Mouse (Mus musculus): ENCODE data around the gene Naa25.

Gene Naa25

DNA sequence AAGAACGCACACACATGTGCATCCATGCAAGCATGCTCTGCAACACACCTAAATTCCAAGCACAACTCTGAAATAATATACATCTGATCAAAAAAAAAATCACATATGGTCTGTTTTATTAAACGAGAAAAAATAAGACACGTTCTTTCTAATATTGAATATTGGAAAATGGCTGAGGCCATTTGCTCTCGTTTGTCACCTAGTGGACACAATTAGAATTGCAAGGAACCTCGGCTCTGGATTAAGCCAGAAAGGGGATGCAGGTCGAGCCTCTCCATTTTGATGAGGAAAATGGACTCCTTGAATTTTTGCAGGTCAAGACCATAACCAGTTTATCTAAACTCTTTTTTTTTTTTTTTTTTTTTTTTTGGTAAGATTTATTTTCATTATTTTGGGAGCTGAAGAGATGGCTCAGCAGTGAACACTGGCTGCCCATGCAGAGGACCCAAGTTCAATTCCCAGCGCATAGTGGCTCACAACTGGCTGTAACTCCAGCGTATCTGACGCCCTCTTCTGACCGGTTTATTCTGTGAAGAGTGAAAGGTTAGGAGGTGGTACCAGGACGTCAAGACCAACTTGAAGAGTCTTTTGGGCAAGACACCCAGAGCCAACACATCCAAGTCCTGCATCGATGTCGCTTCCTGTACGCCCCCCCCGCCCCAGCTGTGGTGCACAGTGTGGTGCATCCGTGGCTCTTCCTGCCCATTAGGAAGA, 4.9 kb upstream of the Naa25 start:
- no peak for DNase-seq (ENCODE audit: extremely low read depth, insufficient read length, low spot score)

- no peak for DNase-seq (ENCODE audit: extremely low read depth, insufficient read length, low spot score)
Measured at GRCm38 (mm10) chr5:121393402-121393801, 4.3 kb upstream of the Naa25 start.

- DNase-seq (ENCODE audit: extremely low read depth, insufficient read length, low spot score) = no peak
Measured at GRCm38 (mm10) chr5:121395621-121396020, 2.1 kb upstream of the Naa25 start.

GRCm38 (mm10) chr5:121398146-121398964, 619 bp downstream of the Naa25 start:
- DNase-seq (ENCODE audit: extremely low read depth, insufficient read length, low spot score) = no peak

DNA sequence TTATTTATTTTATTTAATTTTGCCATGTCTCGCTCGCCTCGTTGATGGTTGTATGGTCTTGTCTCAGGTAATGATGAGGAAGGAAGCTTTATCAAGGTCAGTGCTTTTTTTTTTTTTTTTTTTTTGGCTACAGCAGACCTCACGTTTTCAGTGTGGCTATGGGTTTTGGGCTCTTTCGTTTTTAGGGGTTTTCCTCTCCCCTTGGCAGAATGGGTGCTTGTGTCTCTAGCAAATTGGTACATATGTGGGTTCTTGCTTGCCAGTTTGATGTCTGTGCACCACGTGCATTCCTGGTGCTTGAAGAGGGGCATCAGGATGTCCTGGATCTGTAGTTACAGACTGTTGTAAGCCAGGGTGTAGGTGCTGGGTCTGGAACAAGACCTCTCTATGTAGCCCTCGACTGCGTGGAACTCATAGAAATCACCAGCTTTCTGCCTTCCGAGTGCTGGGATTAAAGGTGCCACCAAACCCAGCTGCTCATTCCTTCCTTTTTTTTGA, 1.3 kb downstream of the Naa25 start:
- DNase-seq (ENCODE audit: extremely low read depth, insufficient read length, low spot score) = no peak

DNA sequence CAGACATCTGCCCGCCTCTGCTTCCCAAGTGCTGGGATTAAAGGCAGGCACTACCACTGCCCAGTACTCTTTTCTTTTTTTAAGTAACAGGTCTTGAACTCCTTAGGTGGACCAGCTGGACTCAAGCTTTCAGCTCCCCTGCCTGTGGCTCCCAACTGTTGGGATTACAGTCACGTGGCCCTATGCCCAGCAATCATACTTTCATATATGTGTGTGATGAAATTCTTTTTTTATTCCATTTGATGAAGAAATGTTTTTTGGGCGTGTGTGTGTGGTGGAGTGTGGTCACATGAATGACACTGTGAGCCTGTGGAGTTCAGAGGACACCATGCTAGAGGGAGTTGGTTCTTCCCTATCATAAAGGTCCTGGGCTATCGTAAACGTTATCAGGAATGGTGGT, 1.8 kb downstream of the Naa25 start:
- no peak for DNase-seq (ENCODE audit: extremely low read depth, insufficient read length, low spot score)

GRCm38 (mm10) chr5:121400064-121400463, 2.3 kb downstream of the Naa25 start:
- no peak for DNase-seq (ENCODE audit: extremely low read depth, insufficient read length, low spot score)

GRCm38 (mm10) chr5:121400849-121401248, 3.1 kb downstream of the Naa25 start:
- no peak for DNase-seq (ENCODE audit: extremely low read depth, insufficient read length, low spot score)

DNA sequence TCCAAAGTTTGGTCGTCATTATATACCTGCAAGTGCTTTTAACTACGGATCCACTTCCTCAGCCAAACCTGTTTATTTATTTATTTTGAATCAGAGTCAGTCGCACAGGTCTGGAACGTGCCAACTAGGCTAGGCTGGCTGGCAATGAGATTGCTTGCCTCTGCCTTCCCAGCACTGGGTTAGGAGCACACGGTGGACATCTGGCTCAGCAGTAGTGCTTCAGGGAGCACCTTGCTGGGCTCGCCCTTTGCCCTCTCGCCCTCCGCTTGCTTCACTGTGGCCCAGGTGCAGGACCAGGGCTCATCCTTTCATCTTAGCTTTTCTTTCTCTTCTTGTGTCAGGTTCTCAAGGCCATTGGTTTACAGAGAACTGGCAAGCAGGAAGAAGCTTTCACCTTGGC, 10.1 kb downstream of the Naa25 start:
- DNase-seq (ENCODE audit: extremely low read depth, insufficient read length, low spot score) = no peak

DNA sequence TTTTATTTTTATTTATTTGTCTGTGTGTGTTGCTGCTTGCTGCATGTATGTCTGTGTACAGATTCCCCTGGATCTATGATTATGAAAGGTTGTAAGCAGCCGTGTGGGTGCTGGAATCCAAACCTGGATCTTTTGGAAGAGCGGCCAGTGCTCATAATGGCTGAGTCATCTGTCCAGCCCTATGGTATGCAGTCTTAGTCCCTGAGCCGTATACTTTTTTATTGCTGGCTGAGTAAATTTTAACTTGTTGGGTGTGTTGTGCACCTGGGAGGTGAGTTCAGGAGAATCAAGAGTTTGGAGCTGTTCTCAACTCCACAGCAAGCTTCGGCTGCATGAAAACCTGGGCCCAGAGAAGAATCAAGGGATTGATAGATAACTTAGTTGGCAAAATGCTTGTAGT, 13.2 kb downstream of the Naa25 start:
- no peak for DNase-seq (ENCODE audit: extremely low read depth, insufficient read length, low spot score)

DNA sequence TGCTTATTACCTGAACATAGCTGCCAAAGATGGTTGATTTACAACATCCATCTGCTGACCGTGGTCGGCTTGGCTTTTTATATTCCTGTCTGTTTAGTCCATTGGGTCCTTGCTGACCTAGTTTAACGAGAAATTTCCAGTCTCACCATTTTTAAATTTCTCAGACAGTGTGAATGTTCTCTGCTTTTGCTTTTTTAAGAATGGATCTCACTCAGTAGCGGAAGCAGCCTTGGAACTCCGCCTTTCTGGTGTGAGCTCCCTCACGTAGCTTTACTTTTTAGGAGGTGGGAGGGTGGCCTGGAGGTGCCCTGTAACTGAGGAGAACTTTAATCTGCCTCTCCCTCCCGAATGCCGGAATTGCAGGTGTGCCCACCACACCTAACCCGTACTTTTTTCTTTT, 23.0 kb downstream of the Naa25 start:
- DNase-seq (ENCODE audit: extremely low read depth, insufficient read length, low spot score) = no peak

- DNase-seq (ENCODE audit: extremely low read depth, insufficient read length, low spot score) = no peak
Measured at GRCm38 (mm10) chr5:121422787-121423186, 25.1 kb downstream of the Naa25 start.

DNA sequence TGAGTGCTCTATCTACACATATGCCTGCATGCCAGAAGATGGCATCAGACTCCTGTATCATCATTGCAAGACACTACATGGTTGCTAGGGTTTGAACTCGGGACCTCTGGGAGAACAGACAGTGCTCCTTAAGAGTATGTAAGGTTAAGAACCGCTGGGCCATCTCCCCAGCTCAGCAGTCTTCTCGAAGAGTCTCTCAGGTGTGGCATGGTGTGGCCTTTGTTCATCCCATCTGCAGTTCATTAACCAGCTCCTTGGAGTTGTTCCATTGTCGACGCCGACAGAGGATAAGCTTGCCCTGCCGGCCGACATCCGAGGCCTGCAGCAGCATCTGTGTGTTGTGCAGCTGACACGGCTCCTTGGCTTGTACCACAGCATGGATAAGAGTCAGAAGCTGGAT, 25.6 kb downstream of the Naa25 start:
- DNase-seq (ENCODE audit: extremely low read depth, insufficient read length, low spot score) = no peak

DNA sequence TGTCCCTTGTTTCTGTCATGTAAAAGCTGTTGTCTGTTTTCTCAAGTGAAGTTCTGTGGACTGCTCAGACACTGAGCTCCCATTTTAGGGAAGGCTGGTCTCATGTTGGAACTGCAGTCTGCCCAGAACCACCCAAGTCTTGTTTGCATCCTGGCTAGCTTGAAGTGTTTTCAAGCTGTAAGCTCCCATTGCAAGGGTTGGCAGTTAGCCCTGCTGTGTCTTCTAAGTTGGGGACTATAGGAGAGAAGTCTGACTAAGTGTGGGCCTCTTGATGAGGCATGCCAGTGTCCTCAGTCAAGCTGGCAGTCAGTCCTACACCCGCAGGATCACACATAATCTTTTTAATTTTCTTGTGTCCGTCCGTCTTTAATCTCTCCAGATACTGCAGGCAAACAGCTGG, 31.2 kb downstream of the Naa25 start:
- no peak for DNase-seq (ENCODE audit: extremely low read depth, insufficient read length, low spot score)

DNA sequence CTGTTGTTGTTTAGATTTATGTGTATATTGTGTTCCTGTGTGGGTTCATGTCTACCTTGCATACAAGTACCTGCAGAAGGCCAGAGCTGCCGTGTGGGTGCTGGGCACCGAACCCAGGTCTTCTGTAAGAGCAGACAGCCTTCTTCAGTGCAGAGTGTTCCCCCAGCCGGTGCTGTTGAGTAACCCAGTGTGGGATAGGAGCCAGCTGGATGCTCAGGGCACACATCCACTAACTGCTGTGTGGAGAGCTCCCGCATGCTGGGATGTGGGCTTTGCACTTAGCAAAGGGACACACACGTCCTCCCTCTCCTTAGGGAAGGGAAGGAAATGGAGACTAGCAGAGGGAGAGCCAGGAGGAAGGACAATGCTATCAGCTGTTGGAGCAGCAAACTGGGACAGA, 40.4 kb downstream of the Naa25 start:
- DNase-seq (ENCODE audit: extremely low read depth, insufficient read length, low spot score) = no peak

GRCm38 (mm10) chr5:121438756-121439155, 41.0 kb downstream of the Naa25 start:
- DNase-seq (ENCODE audit: extremely low read depth, insufficient read length, low spot score) = no peak

DNA sequence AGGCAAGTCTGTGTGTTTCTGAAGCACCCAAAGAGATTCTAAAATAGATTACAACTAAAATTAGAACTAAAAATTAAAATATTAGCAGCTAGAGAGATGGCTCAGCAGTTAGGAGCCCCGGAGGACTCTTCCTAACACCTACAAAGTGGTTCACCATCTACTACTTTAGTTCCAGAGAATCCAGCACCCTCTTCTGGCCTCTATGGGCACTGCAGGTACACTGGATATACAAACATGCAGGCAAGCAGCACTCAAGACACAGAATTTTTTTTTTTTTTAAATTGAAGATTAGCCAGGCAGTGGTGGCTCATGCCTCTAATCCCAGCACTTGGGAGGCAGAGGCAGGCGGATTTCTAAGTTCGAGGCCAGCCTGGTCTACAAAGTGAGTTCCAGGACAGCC, 45.8 kb downstream of the Naa25 start:
- no peak for DNase-seq (ENCODE audit: extremely low read depth, insufficient read length, low spot score)

- no peak for DNase-seq (ENCODE audit: extremely low read depth, insufficient read length, low spot score)
Measured at GRCm38 (mm10) chr5:121444870-121445269, 47.1 kb downstream of the Naa25 start.

GRCm38 (mm10) chr5:121448450-121448849, 50.7 kb downstream of the Naa25 start:
- DNase-seq (ENCODE audit: extremely low read depth, insufficient read length, low spot score) = no peak

DNA sequence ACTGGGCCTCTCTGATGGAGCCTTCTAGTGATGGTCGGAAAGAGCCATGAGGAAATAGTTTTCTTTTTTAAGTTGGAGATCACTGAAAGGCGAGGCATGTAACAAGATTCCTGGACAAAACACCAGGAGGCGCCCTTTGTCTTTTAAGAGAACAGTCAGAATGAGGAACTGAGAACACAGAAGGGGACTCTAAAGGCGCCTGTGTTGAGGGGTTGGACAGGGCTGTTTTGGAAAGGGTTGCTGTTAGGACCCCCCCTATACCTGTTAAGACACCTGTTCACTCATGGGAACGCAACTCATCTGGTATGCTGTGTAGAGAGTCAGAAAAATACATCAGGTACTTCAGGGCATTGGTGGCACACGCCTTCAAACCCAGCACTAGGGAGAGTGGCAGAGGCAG, 52.2 kb downstream of the Naa25 start:
- no peak for DNase-seq (ENCODE audit: extremely low read depth, insufficient read length, low spot score)

GRCm38 (mm10) chr5:121450476-121450875, 52.7 kb downstream of the Naa25 start:
- DNase-seq (ENCODE audit: extremely low read depth, insufficient read length, low spot score) = no peak

GRCm38 (mm10) chr5:121451203-121451602, 53.5 kb downstream of the Naa25 start:
- no peak for DNase-seq (ENCODE audit: extremely low read depth, insufficient read length, low spot score)
